Mouse (Mus musculus): ENCODE data around the gene Ank.
"Not testable (repeated sequence)": the region's sequence is repeated elsewhere in the genome, so short reads cannot be mapped to it uniquely, and the experiment has no call there.

Gene Ank

GRCm38 (mm10) chr15:27467081-27467491, 609 bp downstream of the Ank start:
- DNase-seq (ENCODE audit: low read depth, low spot score): no peak

DNA sequence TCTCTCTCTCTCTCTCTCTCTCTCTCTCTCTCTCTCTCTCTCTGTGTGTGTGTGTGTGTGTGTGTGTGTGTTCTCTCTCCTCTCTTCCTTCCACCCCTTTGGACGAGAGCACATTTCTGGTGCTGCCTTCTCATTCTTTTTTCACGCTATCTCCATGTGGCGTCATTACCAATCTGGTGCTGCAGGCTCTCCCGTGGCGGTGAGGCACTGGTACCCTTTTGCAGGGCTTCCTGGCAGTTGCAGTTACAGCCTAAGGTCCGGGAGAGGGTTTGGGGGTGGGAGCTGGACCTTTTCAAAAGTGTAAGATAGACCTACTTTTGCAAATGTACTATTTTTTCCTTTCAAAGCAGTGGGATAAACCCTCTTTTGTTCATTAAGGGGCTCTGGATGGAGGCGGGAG, 1.2 kb downstream of the Ank start:
- no peak for DNase-seq (ENCODE audit: low read depth, low spot score)

DNA sequence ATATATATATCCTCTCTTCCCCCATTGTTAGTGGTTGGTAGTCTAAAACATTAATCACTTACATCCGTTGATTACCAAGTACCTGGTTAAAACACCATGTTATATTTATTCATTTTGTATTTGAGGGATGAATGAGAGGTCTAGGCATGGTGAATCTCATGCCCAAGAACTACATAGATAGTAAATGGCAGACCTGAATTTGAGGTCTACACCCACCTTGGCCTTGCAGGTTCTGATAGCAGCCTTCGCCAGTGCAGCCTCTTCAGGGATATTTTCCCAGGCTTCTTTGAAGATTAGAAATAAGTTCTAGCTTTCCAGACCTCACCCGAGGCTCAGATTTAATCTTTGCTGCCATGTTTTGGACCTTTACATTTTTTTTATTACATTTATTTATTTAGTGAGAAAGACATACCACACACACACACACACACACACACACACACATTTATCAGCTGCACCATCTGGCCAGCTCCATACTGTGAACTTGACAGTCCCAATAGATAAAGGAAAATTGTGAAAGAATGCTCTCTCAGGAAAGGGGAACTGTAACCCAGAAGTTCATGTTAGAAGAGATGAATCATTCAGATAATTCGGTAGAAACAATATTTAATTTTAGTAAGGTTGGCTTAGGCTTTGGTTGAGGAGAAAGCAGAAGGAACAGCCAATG, 2.5 kb downstream of the Ank start:
- no peak for DNase-seq (ENCODE audit: low read depth, low spot score)

DNA sequence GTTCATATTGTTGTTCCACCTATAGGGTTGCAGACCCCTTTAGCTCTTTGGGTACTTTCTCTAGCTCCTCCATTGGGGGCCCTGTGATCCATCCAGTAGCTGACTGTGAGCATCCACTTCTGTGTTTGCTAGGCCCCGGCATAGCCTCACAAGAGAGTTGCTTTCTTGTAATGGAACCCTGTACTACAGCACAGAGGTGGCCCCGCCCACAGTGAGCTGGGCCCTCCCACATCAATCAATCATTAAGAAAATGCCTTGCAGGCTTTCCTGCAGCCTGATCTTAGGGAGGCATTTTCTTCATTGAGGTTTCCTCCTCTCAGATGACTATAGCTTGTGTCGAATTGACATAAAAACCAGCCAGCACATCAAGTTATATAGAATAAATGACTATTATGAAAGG, 3.9 kb downstream of the Ank start:
- not testable (repeated sequence) for DNase-seq (ENCODE audit: low read depth, low spot score)

GRCm38 (mm10) chr15:27472315-27472714, 5.8 kb downstream of the Ank start:
- no peak for DNase-seq (ENCODE audit: low read depth, low spot score)

DNA sequence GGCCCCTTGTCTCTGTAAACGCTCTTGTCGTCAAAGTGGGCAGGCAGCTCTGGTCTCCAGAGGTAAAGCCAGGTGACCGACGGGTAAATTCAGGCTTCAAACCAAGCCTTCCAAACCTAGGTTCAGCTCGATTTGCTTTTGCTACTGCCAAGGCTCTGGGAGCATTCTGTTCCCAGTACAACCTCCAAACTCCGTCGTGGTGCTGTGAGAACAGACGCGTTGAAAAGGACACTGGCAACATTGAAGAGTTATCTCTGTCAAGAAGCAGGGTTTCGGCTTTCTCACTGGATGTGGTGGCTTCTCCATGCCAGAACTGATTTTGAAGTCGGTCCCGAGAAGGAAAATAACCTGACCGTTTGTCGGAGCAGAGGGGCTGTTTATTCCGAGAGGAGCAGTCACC, 9.5 kb downstream of the Ank start:
- DNase-seq (ENCODE audit: low read depth, low spot score): no peak

DNA sequence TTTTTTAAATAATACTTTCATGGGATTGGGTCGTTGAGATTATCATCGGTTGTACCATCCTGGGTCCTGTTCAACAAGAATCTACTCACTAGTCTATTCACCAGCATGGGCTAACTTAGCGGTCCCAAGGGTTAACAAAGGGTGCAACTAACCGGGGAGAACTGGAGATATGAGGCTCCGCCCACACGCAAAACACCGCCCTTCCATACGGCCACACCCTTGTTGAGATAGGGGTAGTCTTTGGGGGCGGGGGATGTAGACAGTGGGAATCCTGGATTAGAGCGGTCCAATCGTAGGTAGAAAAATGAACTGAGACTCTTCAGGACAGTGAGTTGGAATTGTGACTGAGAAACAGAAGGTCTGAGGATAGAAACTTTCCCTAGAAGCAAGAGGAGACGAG, 10.2 kb downstream of the Ank start:
- DNase-seq (ENCODE audit: low read depth, low spot score): no peak

- DNase-seq (ENCODE audit: low read depth, low spot score): no peak
Measured at GRCm38 (mm10) chr15:27477159-27477558, 10.7 kb downstream of the Ank start.

GRCm38 (mm10) chr15:27477630-27478029, 11.2 kb downstream of the Ank start:
- DNase-seq (ENCODE audit: low read depth, low spot score): no peak

DNA sequence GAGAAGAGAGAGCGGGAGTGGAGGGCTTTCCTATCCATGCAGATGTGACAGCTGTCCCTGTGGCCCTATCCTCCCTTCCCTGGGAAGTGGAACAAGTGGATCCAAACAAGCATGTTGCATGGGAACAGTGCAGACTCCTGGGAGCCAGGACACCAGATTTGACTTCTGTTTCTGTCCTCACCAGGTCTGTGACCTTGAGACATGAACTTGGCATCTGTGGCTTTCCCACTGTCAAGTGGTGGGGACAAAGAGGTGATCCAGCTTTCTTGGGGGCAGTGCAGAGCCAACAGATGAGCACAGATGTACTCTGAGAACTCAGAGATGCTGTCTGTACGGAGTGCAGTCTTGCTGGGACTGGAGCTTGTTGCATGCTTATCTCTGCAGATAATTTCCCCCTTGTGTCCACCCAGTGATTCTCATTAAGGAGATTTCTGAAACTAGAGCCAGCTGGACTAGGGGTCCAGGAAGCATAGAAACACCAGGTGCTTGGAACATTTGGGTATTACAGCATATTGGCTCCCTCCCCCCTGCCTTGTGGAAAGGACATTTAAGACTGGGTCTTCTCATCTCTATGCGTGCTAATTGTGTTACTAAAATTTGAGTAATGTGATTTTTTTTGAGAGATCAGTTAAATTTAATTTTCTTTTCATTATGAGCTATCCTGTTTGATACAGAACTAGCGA, 14.0 kb downstream of the Ank start:
- no peak for DNase-seq (ENCODE audit: low read depth, low spot score)

- DNase-seq (ENCODE audit: low read depth, low spot score): no peak
Measured at GRCm38 (mm10) chr15:27481956-27482355, 15.5 kb downstream of the Ank start.

DNA sequence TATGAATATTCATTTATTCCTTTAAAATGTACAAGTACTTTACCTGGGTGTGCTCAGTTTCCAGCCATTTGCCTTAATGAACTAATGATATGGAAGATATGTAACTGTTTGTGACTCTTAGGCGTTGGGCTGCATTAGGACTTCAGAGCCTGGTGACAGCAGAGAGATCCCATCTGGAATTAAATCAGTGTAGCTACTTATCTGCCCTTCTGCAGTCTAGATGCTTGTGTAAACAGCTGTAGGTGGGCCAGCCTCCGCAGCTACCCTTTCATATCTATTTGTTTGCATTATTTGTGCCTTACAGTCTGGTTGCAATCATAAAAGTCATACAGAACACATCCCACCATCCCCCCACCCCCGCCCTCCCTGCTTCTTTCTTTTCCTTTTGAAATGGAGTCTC, 16.7 kb downstream of the Ank start:
- DNase-seq (ENCODE audit: low read depth, low spot score): no peak

- no peak for DNase-seq (ENCODE audit: low read depth, low spot score)
Measured at GRCm38 (mm10) chr15:27485567-27486278, 19.2 kb downstream of the Ank start.

GRCm38 (mm10) chr15:27486279-27486618, 19.8 kb downstream of the Ank start:
- DNase-seq (ENCODE audit: low read depth, low spot score): no peak

DNA sequence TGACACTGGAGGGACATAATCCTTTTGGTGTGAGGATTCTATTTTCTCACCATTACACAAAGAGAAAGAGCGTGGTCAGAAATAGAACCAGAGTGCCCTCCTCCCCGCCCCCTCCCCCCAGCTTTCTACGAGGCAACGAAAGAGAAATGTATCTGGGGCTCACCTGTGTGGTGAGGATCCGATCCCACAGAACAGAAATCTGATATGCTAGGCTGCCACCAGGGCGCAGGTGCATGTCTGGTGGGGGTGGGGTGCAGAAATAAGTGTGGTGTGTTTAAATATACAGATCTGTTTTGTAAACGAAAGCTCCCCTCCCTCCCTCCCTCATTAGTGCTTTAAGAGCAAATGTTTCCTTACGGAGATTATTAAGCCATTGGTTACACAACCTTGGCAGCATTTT, 20.6 kb downstream of the Ank start:
- no peak for DNase-seq (ENCODE audit: low read depth, low spot score)

DNA sequence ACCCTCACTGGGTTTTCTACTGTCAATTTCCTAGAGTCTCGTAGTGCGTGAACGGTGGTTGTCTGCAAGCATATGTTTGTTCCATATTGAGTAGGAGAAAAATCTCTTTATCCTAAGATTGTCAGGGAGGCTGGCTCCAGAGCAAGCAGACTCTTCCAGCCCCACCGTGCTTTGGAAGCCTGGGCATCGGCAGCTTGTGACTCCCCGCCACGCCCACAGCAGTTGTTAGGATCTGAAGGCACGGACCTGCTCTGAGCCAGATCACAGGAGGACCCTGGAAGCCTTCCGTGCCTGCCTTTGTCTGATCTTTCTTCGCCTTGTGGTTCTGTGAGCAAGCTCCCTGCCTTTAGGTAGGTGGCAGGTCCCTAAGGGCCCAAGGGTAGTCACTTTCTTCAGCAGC, 21.6 kb downstream of the Ank start:
- DNase-seq (ENCODE audit: low read depth, low spot score): no peak

GRCm38 (mm10) chr15:27490676-27491075, 24.2 kb downstream of the Ank start:
- no peak for DNase-seq (ENCODE audit: low read depth, low spot score)

GRCm38 (mm10) chr15:27491425-27492070, 25.1 kb downstream of the Ank start:
- no peak for DNase-seq (ENCODE audit: low read depth, low spot score)

DNA sequence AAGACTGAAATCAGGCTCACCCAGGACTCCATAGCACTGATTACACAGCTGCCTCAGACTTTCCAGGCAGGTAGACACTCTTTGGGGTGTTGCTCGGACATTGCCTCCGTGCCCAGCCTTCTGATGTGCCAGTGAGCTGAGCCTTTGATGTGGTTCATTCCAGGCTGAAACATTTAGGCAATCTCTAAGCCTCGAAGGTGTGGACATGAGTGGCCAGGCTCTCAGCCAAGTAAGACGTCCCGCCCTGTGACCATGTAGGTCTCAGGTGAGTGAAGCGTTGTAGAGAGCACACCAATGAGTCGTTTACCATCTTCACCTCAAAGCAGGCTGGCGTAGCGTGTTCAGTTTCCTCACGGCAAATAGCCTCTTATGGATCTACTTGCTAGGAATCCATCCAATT, 25.7 kb downstream of the Ank start:
- DNase-seq (ENCODE audit: low read depth, low spot score): no peak

GRCm38 (mm10) chr15:27492734-27493133, 26.3 kb downstream of the Ank start:
- no peak for DNase-seq (ENCODE audit: low read depth, low spot score)

DNA sequence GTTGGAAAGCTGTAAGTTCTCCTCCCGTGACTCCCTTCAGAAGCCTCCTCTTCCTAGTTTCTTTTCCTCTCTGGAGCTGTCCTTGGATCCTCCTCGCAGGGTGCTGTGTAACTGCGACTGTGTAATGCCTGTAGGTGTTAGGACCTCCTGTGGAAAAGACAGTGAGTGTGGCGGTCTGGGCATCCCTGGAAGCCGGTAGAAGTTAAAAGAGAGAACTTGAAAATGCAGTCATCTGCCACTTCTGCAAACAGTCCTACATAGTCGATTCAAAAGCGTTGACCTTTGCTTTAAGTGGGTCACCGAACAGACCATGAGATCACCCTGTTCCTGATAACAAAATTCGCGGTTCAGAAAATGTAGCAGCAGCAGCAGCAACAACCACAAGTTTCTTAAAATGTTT, 27.0 kb downstream of the Ank start:
- no peak for DNase-seq (ENCODE audit: low read depth, low spot score)

- DNase-seq (ENCODE audit: low read depth, low spot score): no peak
Measured at GRCm38 (mm10) chr15:27495981-27496401, 29.5 kb downstream of the Ank start.

Measured in embryo, embryonic 11.5 days (tissue).